Mouse (Mus musculus) forebrain, embryonic 16.5 days (tissue): ENCODE results near the gene Piwil4. TPM values are rescaled to one million over a fixed set of nuclear protein-coding genes. Genes with fewer than 3 reads are reported as not detected.

Experiments
- ATAC-seq: fragments of 200-750 bp; cut with Nextera tagmentation; 2 replicates; pipeline ENCODE4 v1.8.0; 2017; ENCODE audit warnings: mild to moderate bottlenecking, moderate library complexity
- H3K27ac ChIP-seq: fragments of 300-500 bp; sonication (generic); 2 replicates; pipeline ENCODE4 v1.5.1; 2014; ENCODE audit warnings: low read length, control low read depth
- H3K27me3 ChIP-seq: fragments of 300-500 bp; sonication (generic); replicated peaks from 2 replicates; pipeline ENCODE4 v1.6.1; 2014; ENCODE audit warnings: low read length; ENCODE audit not compliant: control insufficient read depth, insufficient read depth
- H3K36me3 ChIP-seq: fragments of 300-500 bp; sonication (generic); 2 replicates; pipeline ENCODE4 v1.6.1; 2014; ENCODE audit not compliant: control insufficient read depth, insufficient read depth
- H3K4me1 ChIP-seq: fragments of 300-500 bp; sonication (generic); replicated peaks from 2 replicates; pipeline ENCODE4 v1.6.1; 2014; ENCODE audit warnings: low read length; ENCODE audit not compliant: control insufficient read depth, insufficient read depth
- H3K4me2 ChIP-seq: fragments of 300-500 bp; sonication (generic); 2 replicates; pipeline ENCODE4 v1.6.1; 2014; ENCODE audit warnings: mild to moderate bottlenecking, low read length, control low read depth
- H3K4me3 ChIP-seq: fragments of 300-500 bp; sonication (generic); replicated peaks from 2 replicates; pipeline ENCODE4 v1.5.1; 2014; ENCODE audit warnings: mild to moderate bottlenecking, low read length, control low read depth
- H3K9ac ChIP-seq: fragments of 300-500 bp; sonication (generic); replicated peaks from 2 replicates; pipeline ENCODE4 v1.6.1; 2014; ENCODE audit warnings: low read depth, low read length, control low read depth
- H3K9me3 ChIP-seq: fragments of 300-500 bp; sonication (generic); 2 replicates; pipeline ENCODE4 v1.6.1; 2016; ENCODE audit warnings: low read length; ENCODE audit not compliant: control insufficient read depth
- whole genome bisulfite sequencing: fragments of 180-500 bp; shearing (Covaris S2); extraction: QIAGEN DNeasy Blood & Tissue Kit; methylation state at CpG from one replicate; pipeline ENCODE4 v1.1.7; 2014; 5-methylcytosine and 5-hydroxymethylcytosine counted together
- polyA plus RNA-seq: library from polyadenylated mRNA; unstranded; fragments of >200 nt; fragmentation: Nextera tagmentation; extraction: Ambion mirVana; gene quantifications from 2 replicates; pipeline ENCODE4 v1.2.1, GENCODE M21; 2015

Piwil4 gene
- polyA plus RNA-seq, 1 experiment from 2014 or later: 0.06 TPM

DNA sequence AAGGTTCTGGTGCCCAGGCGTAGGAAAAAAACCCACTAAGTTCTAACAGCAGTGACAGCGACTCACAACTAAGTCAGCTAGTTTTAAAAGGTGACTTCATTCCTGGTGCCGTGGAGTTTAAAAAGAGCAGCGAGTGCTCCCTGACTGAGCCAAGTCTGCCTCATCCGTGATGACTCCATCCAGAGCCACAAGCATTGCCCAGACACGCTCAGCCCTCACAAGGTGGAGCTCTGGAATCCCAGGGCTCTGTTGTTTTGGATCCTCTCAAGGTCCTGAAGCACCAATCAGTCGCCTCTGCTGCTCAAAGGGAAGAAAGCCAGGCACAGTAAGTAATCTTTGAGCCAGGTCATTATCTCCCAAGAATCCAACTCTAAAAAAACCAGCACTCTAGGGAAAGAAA lies 77.7 kb downstream of the Piwil4 start:
- 64% methylated on average over 7 of the region's 7 CpGs for WGBS
- no peaks in the 10 kb centered on the region for H3K9me3 ChIP-seq
- H3K4me3 ChIP-seq: no peak overlapping the region
- no peak overlapping the region for H3K4me2 ChIP-seq
- H3K4me1 ChIP-seq: no peaks in the 10 kb centered on the region
- H3K36me3 ChIP-seq: no peaks in the 10 kb centered on the region
- no peaks in the 10 kb centered on the region for H3K27me3 ChIP-seq
- no peak overlapping the region for H3K9ac ChIP-seq
- H3K27ac ChIP-seq: no peak overlapping the region
- ATAC-seq: no peak

GRCm38 (mm10) chr9:14662138-14662537 lies 78.4 kb downstream of the Piwil4 start:
- Histone ChIP-seq H3K36me3 (no peaks in the 10 kb centered on the region), H3K27me3 (no peaks in the 10 kb centered on the region), H3K27ac (no peak overlapping the region), H3K4me3 (no peak overlapping the region), H3K4me2 (no peak overlapping the region), H3K9ac (no peak overlapping the region), H3K9me3 (no peaks in the 10 kb centered on the region), H3K4me1 (no peaks in the 10 kb centered on the region)
- 81% methylated on average over 9 of the region's 9 CpGs for whole genome bisulfite sequencing
- no peak for ATAC-seq

GRCm38 (mm10) chr9:14657926-14658325 lies 82.6 kb downstream of the Piwil4 start:
- no peak for ATAC-seq
- no peaks in the 10 kb centered on the region for H3K27me3 ChIP-seq
- H3K4me3 ChIP-seq: no peak overlapping the region
- no peaks in the 10 kb centered on the region for H3K9me3 ChIP-seq
- H3K4me2 ChIP-seq: no peak overlapping the region
- no peak overlapping the region for H3K9ac ChIP-seq
- H3K4me1 ChIP-seq: no peaks in the 10 kb centered on the region
- H3K27ac ChIP-seq: no peak overlapping the region
- no peaks in the 10 kb centered on the region for H3K36me3 ChIP-seq
- 53% methylated on average over 2 of the region's 2 CpGs for WGBS

DNA sequence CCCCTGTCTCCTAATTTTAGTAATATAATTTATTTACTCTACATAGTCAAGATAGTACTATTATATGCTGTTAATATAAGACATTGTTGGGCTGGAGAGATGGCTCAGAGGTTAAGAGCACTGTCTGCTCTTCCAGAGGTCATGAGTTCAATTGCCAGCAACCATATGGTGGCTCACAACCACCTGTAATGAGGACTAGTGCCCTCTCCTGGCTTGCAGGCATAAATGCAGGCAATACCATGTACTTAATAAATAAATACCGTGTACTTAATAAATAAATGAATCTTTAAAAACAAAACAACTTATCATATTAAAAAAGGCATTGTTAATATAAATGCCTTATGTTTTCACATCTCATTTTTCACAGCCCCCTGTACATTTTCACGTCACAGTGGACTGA lies 86.5 kb downstream of the Piwil4 start:
- no peak overlapping the region for H3K9ac ChIP-seq
- WGBS: 80% methylated on average over 2 of the region's 2 CpGs

GRCm38 (mm10) chr9:14652761-14653160 lies 87.8 kb downstream of the Piwil4 start:
- Histone ChIP-seq H3K4me1 (no peaks in the 10 kb centered on the region), H3K27ac (no peak overlapping the region), H3K4me2 (no peak overlapping the region), H3K36me3 (no peaks in the 10 kb centered on the region), H3K4me3 (no peak overlapping the region), H3K9me3 (no peaks in the 10 kb centered on the region), H3K9ac (no peak overlapping the region), H3K27me3 (no peaks in the 10 kb centered on the region)
- no peak for ATAC-seq
- whole genome bisulfite sequencing: 52% methylated on average over 1 of the region's 1 CpGs

More for the DNA sequence above, 86.5 kb downstream of the Piwil4 start:
- Histone ChIP-seq H3K36me3 (no peaks in the 10 kb centered on the region), H3K27ac (no peak overlapping the region), H3K9me3 (no peaks in the 10 kb centered on the region), H3K27me3 (no peaks in the 10 kb centered on the region), H3K4me1 (no peaks in the 10 kb centered on the region), H3K4me3 (no peak overlapping the region), H3K4me2 (no peak overlapping the region)
- ATAC-seq: no peak

DNA sequence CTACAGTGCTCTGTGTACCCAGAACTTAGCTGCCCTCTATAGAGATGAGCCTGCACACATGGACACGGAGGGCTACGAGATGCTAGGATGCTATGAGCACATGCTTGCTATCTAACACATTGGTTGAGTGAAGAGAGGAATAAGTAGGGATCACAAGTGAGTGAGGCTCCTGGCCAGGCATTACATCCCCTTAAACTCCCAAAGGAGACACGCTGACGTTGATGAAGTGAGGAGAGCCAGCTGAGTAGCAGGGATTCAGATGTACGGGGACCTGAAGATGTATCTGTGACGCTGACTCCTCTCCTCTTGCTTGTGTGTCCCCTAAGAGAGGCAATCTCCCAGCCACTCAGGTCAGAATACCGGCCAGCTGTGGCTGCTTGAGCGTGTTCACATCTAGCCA lies 92.7 kb downstream of the Piwil4 start:
- Histone ChIP-seq H3K27ac (no peak overlapping the region), H3K4me1 (peaks cover 4% of the 10 kb centered on the region; the same call in 1 of the 2 replicates), H3K4me3 (no peak overlapping the region), H3K9ac (no peak overlapping the region), H3K9me3 (no peaks in the 10 kb centered on the region), H3K4me2 (no peak overlapping the region), H3K27me3 (no peaks in the 10 kb centered on the region), H3K36me3 (no peaks in the 10 kb centered on the region)
- WGBS: 91% methylated on average over 8 of the region's 8 CpGs
- no peak for ATAC-seq

- Histone ChIP-seq H3K4me1 (peaks cover 4% of the 10 kb centered on the region; the same call in 1 of the 2 replicates), H3K9me3 (no peaks in the 10 kb centered on the region), H3K27me3 (no peaks in the 10 kb centered on the region), H3K27ac (no peak overlapping the region), H3K4me3 (no peak overlapping the region), H3K9ac (no peak overlapping the region), H3K36me3 (no peaks in the 10 kb centered on the region), H3K4me2 (no peak overlapping the region)
- ATAC-seq: no peak
- 95% methylated on average over 1 of the region's 1 CpGs for WGBS
These were observed 93.9 kb downstream of the Piwil4 start for GRCm38 (mm10) chr9:14646641-14647040.

Other genes starting within 250 kb of the Piwil4 start
- gene Kdm4d, start 240.3 kb downstream of the Piwil4 start, polyA plus RNA-seq: 0.25 and 0.34 TPM in 2 replicates
- gene Cwc15, start 240.1 kb downstream of the Piwil4 start, polyA plus RNA-seq: 159 TPM in 2 replicates
- 9.9 and 10.4 TPM in 2 replicates for gene Amotl1, start 95.7 kb downstream of the Piwil4 start, polyA plus RNA-seq
- 0.36 and 1.1 TPM in 2 replicates for gene Fut4, start 11.7 kb upstream of the Piwil4 start, polyA plus RNA-seq
- 2.8 and 2.9 TPM in 2 replicates for gene 1700012B09Rik, start 30.3 kb upstream of the Piwil4 start, polyA plus RNA-seq
- 15.5 and 16.8 TPM in 2 replicates for gene Mre11a, start 43.9 kb upstream of the Piwil4 start, polyA plus RNA-seq
- gene Ankrd49, start 44.1 kb upstream of the Piwil4 start, polyA plus RNA-seq: 43.7 and 48.1 TPM in 2 replicates
- 1.4 and 2.0 TPM in 2 replicates for gene Gpr83, start 119.5 kb upstream of the Piwil4 start, polyA plus RNA-seq
- not detected in 2 replicates for gene Izumo1r, start 163.2 kb upstream of the Piwil4 start, polyA plus RNA-seq